Mouse (Mus musculus) MEL (cell line): ENCODE results near the gene Tdrkh. TPM values are rescaled to one million over a fixed set of nuclear protein-coding genes. Genes with fewer than 3 reads are reported as not detected.

Experiments
- DNase-seq: peaks from one replicate; pipeline ENCODE4 v3.0.0; 2011; ENCODE audit warnings: low read depth, low spot score
- H3K27ac ChIP-seq: 2 replicates; pipeline ENCODE4 v1.5.1; 2012; ENCODE audit warnings: low read depth, mild to moderate bottlenecking, control low read depth, low read length, moderate library complexity; ENCODE audit not compliant: control insufficient read depth
- H3K27me3 ChIP-seq, 2 experiments: fragments of 150-350 bp in 1 of 2; sonication (generic) in 1 of 2; 2 replicates each; pipeline ENCODE4 v1.6.1; 2012; ENCODE audit warnings: low read length in 2 of 2, mild to moderate bottlenecking in 2 of 2, improper control_type of control experiment in 1 of 2, moderate library complexity in 1 of 2; ENCODE audit not compliant: insufficient read depth in 2 of 2, control insufficient read depth in 1 of 2
- H3K36me3 ChIP-seq, 2 experiments: 2 replicates each; pipeline ENCODE4 v1.6.1; 2012 to 2014; ENCODE audit warnings: low read length in 2 of 2, improper control_type of control experiment in 1 of 2, inconsistent platforms in 1 of 2, mild to moderate bottlenecking in 1 of 2; ENCODE audit not compliant: insufficient read depth in 2 of 2, control insufficient read depth in 1 of 2
- H3K4me1 ChIP-seq, 2 experiments: fragments of 150-350 bp in 1 of 2; sonication (generic) in 1 of 2; 2 replicates each; pipeline ENCODE4 v1.6.1; 2012; ENCODE audit warnings: low read length in 2 of 2, improper control_type of control experiment in 1 of 2, mild to moderate bottlenecking in 1 of 2; ENCODE audit not compliant: insufficient read depth in 2 of 2, control insufficient read depth in 1 of 2
- H3K4me3 ChIP-seq, 2 experiments: fragments of 150-350 bp in 1 of 2; sonication (generic) in 1 of 2; 2 replicates each; pipeline ENCODE4 v1.5.1; 2012; ENCODE audit warnings: low read depth in 2 of 2, low read length in 2 of 2, mild to moderate bottlenecking in 2 of 2, moderate library complexity in 2 of 2, control low read depth in 1 of 2, improper control_type of control experiment in 1 of 2; ENCODE audit not compliant: control insufficient read depth in 1 of 2, insufficient read depth in 1 of 2
- H3K79me2 ChIP-seq: 2 replicates; pipeline ENCODE4 v1.6.1; 2012; ENCODE audit warnings: mild to moderate bottlenecking, low read length, moderate library complexity; ENCODE audit not compliant: control insufficient read depth, poor library complexity, insufficient read depth
- H3K9ac ChIP-seq: 2 replicates; pipeline ENCODE4 v1.6.1; 2012; ENCODE audit warnings: low read depth, mild to moderate bottlenecking, control low read depth, low read length, moderate library complexity; ENCODE audit not compliant: control insufficient read depth, poor library complexity, severe bottlenecking
- H3K9me3 ChIP-seq: fragments of 150-350 bp; sonication (generic); replicated peaks from 2 replicates; pipeline ENCODE4 v1.6.1; 2012; ENCODE audit warnings: mild to moderate bottlenecking, low read length, improper control_type of control experiment, moderate library complexity; ENCODE audit not compliant: insufficient read depth
- BHLHE40 ChIP-seq: IDR thresholded peaks from 2 replicates; pipeline ENCODE4 v1.6.1; 2012; ENCODE audit warnings: low read depth, mild to moderate bottlenecking, inconsistent platforms, low read length, improper control_type of control experiment, borderline replicate concordance
- E2F4 ChIP-seq: IDR thresholded peaks from 2 replicates; pipeline ENCODE4 v1.6.1; 2011; ENCODE audit warnings: low read depth, low read length, improper control_type of control experiment, borderline replicate concordance
- ETS1 ChIP-seq: IDR thresholded peaks from 2 replicates; pipeline ENCODE4 v1.6.1; 2012; ENCODE audit warnings: low read depth, mild to moderate bottlenecking, inconsistent platforms, low read length, improper control_type of control experiment, moderate library complexity
- GABPA ChIP-seq: IDR thresholded peaks from 2 replicates; pipeline ENCODE4 v1.6.1; 2012; ENCODE audit warnings: low read depth, mild to moderate bottlenecking, inconsistent platforms, low read length, improper control_type of control experiment, moderate library complexity
- GATA1 ChIP-seq: IDR thresholded peaks from 2 replicates; pipeline ENCODE4 v1.6.1; 2011; ENCODE audit warnings: low read depth, low read length, improper control_type of control experiment
- JUND ChIP-seq: IDR thresholded peaks from 2 replicates; pipeline ENCODE4 v1.6.1; 2011; ENCODE audit warnings: low read depth, mild to moderate bottlenecking, improper control_type of control experiment, low read length
- KAT2A ChIP-seq: conservative IDR thresholded peaks from 2 replicates; pipeline ENCODE4 v1.6.1; 2012; ENCODE audit warnings: low read depth, low read length, improper control_type of control experiment, inconsistent platforms
- MAX ChIP-seq: IDR thresholded peaks from 2 replicates; pipeline ENCODE4 v1.6.1; 2011; ENCODE audit warnings: low read length, improper control_type of control experiment
- MEF2A ChIP-seq: IDR thresholded peaks from 2 replicates; pipeline ENCODE4 v1.6.1; 2014; ENCODE audit warnings: low read depth, mild to moderate bottlenecking, inconsistent platforms, low read length, improper control_type of control experiment; ENCODE audit not compliant: poor library complexity, insufficient replicate concordance, severe bottlenecking; ENCODE audit errors: extremely low read depth
- MYB ChIP-seq: IDR thresholded peaks from 2 replicates; pipeline ENCODE4 v1.6.1; 2011; ENCODE audit warnings: mild to moderate bottlenecking, low read depth, low read length, improper control_type of control experiment
- MYC ChIP-seq: IDR thresholded peaks from 2 replicates; pipeline ENCODE4 v1.6.1; 2011; ENCODE audit warnings: low read depth, mild to moderate bottlenecking, low read length, improper control_type of control experiment, moderate library complexity
- NRF1 ChIP-seq: IDR thresholded peaks from 2 replicates; pipeline ENCODE4 v1.6.1; 2014; ENCODE audit warnings: low read depth, mild to moderate bottlenecking, inconsistent platforms, low read length, improper control_type of control experiment, moderate library complexity; ENCODE audit not compliant: poor library complexity, insufficient read depth, severe bottlenecking
- POLR2AphosphoS2 ChIP-seq: IDR thresholded peaks from 2 replicates; pipeline ENCODE4 v1.6.1; 2011; ENCODE audit warnings: low read length, improper control_type of control experiment
- POLR2AphosphoS5 ChIP-seq: IDR thresholded peaks from 2 replicates; pipeline ENCODE4 v1.6.1; 2012; ENCODE audit warnings: low read depth, borderline replicate concordance, mild to moderate bottlenecking, inconsistent platforms, low read length, moderate library complexity, mixed read lengths
- RAD21 ChIP-seq: IDR thresholded peaks from 2 replicates; pipeline ENCODE4 v1.6.1; 2011; ENCODE audit warnings: mild to moderate bottlenecking, low read depth, low read length, improper control_type of control experiment
- RCOR1 ChIP-seq: IDR thresholded peaks from 2 replicates; pipeline ENCODE4 v1.6.1; 2012; ENCODE audit warnings: low read depth, mild to moderate bottlenecking, inconsistent platforms, low read length, improper control_type of control experiment
- TAL1 ChIP-seq: IDR thresholded peaks from 2 replicates; pipeline ENCODE4 v1.6.1; 2012; ENCODE audit warnings: mild to moderate bottlenecking, inconsistent platforms, low read length, moderate library complexity, mixed read lengths
- TBP ChIP-seq: IDR thresholded peaks from 2 replicates; pipeline ENCODE4 v1.8.0; 2011; ENCODE audit warnings: low read depth, low read length, improper control_type of control experiment
- TCF12 ChIP-seq: IDR thresholded peaks from 2 replicates; pipeline ENCODE4 v1.6.1; 2014; ENCODE audit warnings: low read depth, mild to moderate bottlenecking, inconsistent platforms, low read length, improper control_type of control experiment, moderate library complexity
- UBTF ChIP-seq: IDR thresholded peaks from 2 replicates; pipeline ENCODE4 v1.6.1; 2012; ENCODE audit warnings: low read depth, mild to moderate bottlenecking, inconsistent platforms, low read length, improper control_type of control experiment, moderate library complexity, borderline replicate concordance; ENCODE audit not compliant: insufficient read depth
- USF1 ChIP-seq: IDR thresholded peaks from 2 replicates; pipeline ENCODE4 v1.6.1; 2014; ENCODE audit warnings: low read depth, mild to moderate bottlenecking, inconsistent platforms, low read length, improper control_type of control experiment, moderate library complexity
- USF2 ChIP-seq, 2 experiments: IDR thresholded peaks; 2 replicates each; pipeline ENCODE4 v1.6.1; 2011 to 2012; ENCODE audit warnings: improper control_type of control experiment in 2 of 2, low read length in 2 of 2, borderline replicate concordance in 1 of 2, inconsistent platforms in 1 of 2, low read depth in 1 of 2, mild to moderate bottlenecking in 1 of 2; ENCODE audit not compliant: insufficient read depth in 1 of 2
- ZMIZ1 ChIP-seq: IDR thresholded peaks from 2 replicates; pipeline ENCODE4 v1.6.1; 2012; ENCODE audit warnings: low read depth, mild to moderate bottlenecking, inconsistent platforms, low read length, improper control_type of control experiment, moderate library complexity
- ZNF384 ChIP-seq: IDR thresholded peaks from 2 replicates; pipeline ENCODE4 v1.6.1; 2012; ENCODE audit warnings: low read depth, mild to moderate bottlenecking, inconsistent platforms, low read length, improper control_type of control experiment
- polyA plus RNA-seq, 2 experiments: library from polyadenylated mRNA; stranded (reverse) in 1 of 2; unstranded in 1 of 2; fragments of >175 nt in 1 of 2; fragments of >200 nt in 1 of 2; gene quantifications; 2 replicates each; pipeline versions ENCODE4 v1.2.1 to v1.2.4; 2012; ENCODE audit warnings: low replicate concordance in 2 of 2, low read depth in 1 of 2; ENCODE audit not compliant: insufficient read length in 2 of 2, insufficient read depth in 1 of 2, missing spikeins in 1 of 2
- total RNA-seq: library from RNA; depleted of rRNA; stranded (reverse); fragments of 300-350 nt; gene quantifications from 2 replicates; pipeline ENCODE4 v1.2.3, GENCODE M21; 2012

Gene Tdrkh
- total and polyA plus RNA-seq, 3 experiments: not detected

GRCm38 (mm10) chr3:94387391-94387790 is 25.7 kb upstream of the Tdrkh start:
- TF ChIP-seq ETS1 (no peak), BHLHE40 (no peak), GABPA (no peak)
- Histone ChIP-seq H3K9me3 (no peaks in the 10 kb centered on the region), H3K27ac (no peak overlapping the region), H3K4me1 (no peaks in the 10 kb centered on the region), H3K4me3 (no peak overlapping the region), H3K27me3 (peaks cover 2% of the 10 kb centered on the region in 2 experiments), H3K79me2 (no peaks in the 10 kb centered on the region), H3K9ac (no peak overlapping the region), H3K36me3 (no peaks in the 10 kb centered on the region)
- DNase-seq: no peak

- Histone ChIP-seq H3K4me3 (no peak overlapping the region), H3K36me3 (no peaks in the 10 kb centered on the region), H3K4me1 (no peaks in the 10 kb centered on the region), H3K9ac (no peak overlapping the region), H3K79me2 (no peaks in the 10 kb centered on the region), H3K9me3 (no peaks in the 10 kb centered on the region), H3K27ac (no peak overlapping the region), H3K27me3 (peaks cover 2% of the 10 kb centered on the region in 2 experiments)
- TF ChIP-seq USF1 (no peak), ZNF384 (no peak), BHLHE40 (no peak), POLR2AphosphoS2 (no peak), MAX (no peak), ZMIZ1 (no peak), ETS1 (no peak), TAL1 (no peak), POLR2AphosphoS5 (no peak), KAT2A (no peak)
- DNase-seq: no peak
These were observed 25.0 kb upstream of the Tdrkh start for GRCm38 (mm10) chr3:94388047-94388446.

GRCm38 (mm10) chr3:94389420-94389819 is 23.7 kb upstream of the Tdrkh start:
- Histone ChIP-seq H3K4me3 (no peak overlapping the region), H3K27me3 (peaks cover 2 to 4% of the 10 kb centered on the region in 2 experiments), H3K36me3 (no peaks in the 10 kb centered on the region), H3K27ac (no peak overlapping the region), H3K9me3 (no peaks in the 10 kb centered on the region), H3K4me1 (no peaks in the 10 kb centered on the region)
- DNase-seq: no peak
- TF ChIP-seq JUND: no peak
- TF ChIP-seq RAD21: no peak
- no peak for TF ChIP-seq MYC
- no peak for TF ChIP-seq RCOR1
- TF ChIP-seq POLR2AphosphoS5: no peak
- no peak for TF ChIP-seq NRF1
- no peak for TF ChIP-seq USF2 (IDR thresholded peaks at IDR 0.05; ENCODE audit: borderline replicate concordance in 1 of 2, insufficient read depth in 1 of 2, low read depth in 1 of 2, low read length in 2 of 2)
- TF ChIP-seq TBP: no peak
- no peak for TF ChIP-seq GATA1
- TF ChIP-seq TAL1: no peak
- no peak for TF ChIP-seq TCF12
- no peak for TF ChIP-seq USF1
- TF ChIP-seq MEF2A: no peak
- TF ChIP-seq E2F4: no peak
- no peak for TF ChIP-seq UBTF
- no peak for TF ChIP-seq ZNF384
- no peak for TF ChIP-seq MAX
- TF ChIP-seq MYB: no peak
- TF ChIP-seq ETS1: no peak
- TF ChIP-seq, all 39 proteins: peak for 0
- Histone ChIP-seq H3K79me2 (no peaks in the 10 kb centered on the region), H3K9ac (no peak overlapping the region)
